Mouse (Mus musculus): ENCODE data around the gene Gm37240. TPM values are rescaled to one million over a fixed set of nuclear protein-coding genes. Genes with fewer than 3 reads are reported as not detected.

Gene Gm37240
- total RNA-seq, 1 experiment: 1.2 TPM

- no peak overlapping the region for H3K4me3 ChIP-seq (ENCODE audit: insufficient read depth in 1 of 2, low read depth in 1 of 2, low read length in 2 of 2, poor library complexity in 1 of 2, severe bottlenecking in 1 of 2)
- H3K9me3 ChIP-seq (ENCODE audit: control insufficient read depth, insufficient read depth, low read depth, low read length): no peaks in the 10 kb centered on the region
- no peak for TF ChIP-seq CHD2 (IDR thresholded peaks at IDR 0.05; ENCODE audit: low read depth, low read length)
- no peak for TF ChIP-seq HCFC1 (IDR thresholded peaks at IDR 0.05; ENCODE audit: borderline replicate concordance, insufficient read depth, low read length)
- no peak for TF ChIP-seq MAFK (IDR thresholded peaks at IDR 0.05; ENCODE audit: insufficient read depth, low read depth, low read length)
- TF ChIP-seq ZNF384 (IDR thresholded peaks at IDR 0.05; ENCODE audit: low read depth, low read length): no peak
- TF ChIP-seq ZC3H11A (IDR thresholded peaks at IDR 0.05; ENCODE audit: borderline replicate concordance, low read depth, low read length): no peak
- in situ Hi-C loops (cut with MboI; ENCODE audit: low sequenced_read_pairs in 2 of 2, unreplicated experiment in 2 of 2): no loop called here
- DNase-seq (ENCODE audit: low read depth, low spot score): no peak
- no peaks in the 10 kb centered on the region for H3K4me1 ChIP-seq (ENCODE audit: control insufficient read depth in 2 of 2, insufficient read depth in 2 of 2, low read length in 2 of 2, poor library complexity in 1 of 2)
- peaks cover 2% of the 10 kb centered on the region; the same call in 1 of the 2 replicates for H3K36me3 ChIP-seq (ENCODE audit: control insufficient read depth, insufficient read depth, low read length, poor library complexity, severe bottlenecking)
- H3K9ac ChIP-seq (ENCODE audit: insufficient read depth, low read depth, low read length, poor library complexity, severe bottlenecking): no peak overlapping the region
- H3K27ac ChIP-seq (ENCODE audit: insufficient read depth, low read depth, low read length, poor library complexity, severe bottlenecking): no peak overlapping the region
Observed at GRCm38 (mm10) chr3:84955857-84956256, 931.5 kb downstream of the Gm37240 start.

- no peak for DNase-seq (ENCODE audit: low read depth, low spot score)
- Histone ChIP-seq H3K36me3 (ENCODE audit: control insufficient read depth, insufficient read depth, low read length, poor library complexity, severe bottlenecking) (peaks cover 2% of the 10 kb centered on the region; the same call in 1 of the 2 replicates), H3K4me1 (ENCODE audit: control insufficient read depth in 2 of 2, insufficient read depth in 2 of 2, low read length in 2 of 2, poor library complexity in 1 of 2) (no peaks in the 10 kb centered on the region), H3K9ac (ENCODE audit: insufficient read depth, low read depth, low read length, poor library complexity, severe bottlenecking) (no peak overlapping the region), H3K9me3 (ENCODE audit: control insufficient read depth, insufficient read depth, low read depth, low read length) (no peaks in the 10 kb centered on the region), H3K27ac (ENCODE audit: insufficient read depth, low read depth, low read length, poor library complexity, severe bottlenecking) (no peak overlapping the region), H3K4me3 (ENCODE audit: insufficient read depth in 1 of 2, low read depth in 1 of 2, low read length in 2 of 2, poor library complexity in 1 of 2, severe bottlenecking in 1 of 2) (no peak overlapping the region)
- TF ChIP-seq HCFC1 (IDR thresholded peaks at IDR 0.05; ENCODE audit: borderline replicate concordance, insufficient read depth, low read length): no peak
- no peak for TF ChIP-seq ZNF384 (IDR thresholded peaks at IDR 0.05; ENCODE audit: low read depth, low read length)
- no peak for TF ChIP-seq ZC3H11A (IDR thresholded peaks at IDR 0.05; ENCODE audit: borderline replicate concordance, low read depth, low read length)
- no peak for TF ChIP-seq CHD2 (IDR thresholded peaks at IDR 0.05; ENCODE audit: low read depth, low read length)
- TF ChIP-seq MAFK (IDR thresholded peaks at IDR 0.05; ENCODE audit: insufficient read depth, low read depth, low read length): no peak
- in situ Hi-C loops (cut with MboI; ENCODE audit: low sequenced_read_pairs in 2 of 2, unreplicated experiment in 2 of 2): no loop called here
Observed at GRCm38 (mm10) chr3:84955011-84955775, 932.1 kb downstream of the Gm37240 start.

DNA sequence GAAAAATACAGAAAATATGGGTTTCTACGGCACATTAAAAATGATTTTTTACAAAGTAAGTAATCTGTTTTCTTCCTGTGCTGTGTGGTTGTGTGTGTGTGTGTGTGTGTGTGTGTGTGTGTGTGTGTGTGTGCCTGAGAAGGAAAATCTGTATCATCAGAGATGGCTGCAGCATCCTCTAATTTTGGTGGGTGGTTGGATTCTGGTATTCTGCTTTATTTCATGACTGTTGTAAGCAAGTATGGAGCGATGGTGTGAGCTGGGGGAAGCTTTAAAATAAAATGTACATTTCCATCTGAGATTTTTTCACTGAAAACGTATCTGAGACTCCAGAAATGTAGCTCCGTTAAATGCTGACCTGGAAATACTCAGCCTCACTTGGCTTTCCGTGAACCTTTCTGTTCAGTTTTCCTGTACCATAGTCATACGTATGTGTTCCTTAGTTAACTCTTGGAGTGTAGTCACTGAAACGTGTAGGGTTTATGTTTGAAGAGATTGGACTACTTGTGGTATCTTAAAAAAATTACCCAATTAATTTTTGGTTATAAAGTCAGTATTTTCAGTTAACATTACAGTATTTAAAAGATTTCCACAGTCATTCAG is 934.6 kb downstream of the Gm37240 start:
- Histone ChIP-seq H3K9ac (ENCODE audit: insufficient read depth, low read depth, low read length, poor library complexity, severe bottlenecking) (peak overlapping the region; percentile 40; the same call in 1 of the 2 replicates), H3K4me3 (ENCODE audit: insufficient read depth in 1 of 2, low read depth in 1 of 2, low read length in 2 of 2, poor library complexity in 1 of 2, severe bottlenecking in 1 of 2) (peak overlapping the region; percentile 51 to 58; a peak in 3 of 4 replicates), H3K4me1 (ENCODE audit: control insufficient read depth in 2 of 2, insufficient read depth in 2 of 2, low read length in 2 of 2, poor library complexity in 1 of 2) (no peaks in the 10 kb centered on the region), H3K27ac (ENCODE audit: insufficient read depth, low read depth, low read length, poor library complexity, severe bottlenecking) (no peak overlapping the region), H3K9me3 (ENCODE audit: control insufficient read depth, insufficient read depth, low read depth, low read length) (no peaks in the 10 kb centered on the region), H3K36me3 (ENCODE audit: control insufficient read depth, insufficient read depth, low read length, poor library complexity, severe bottlenecking) (no peaks in the 10 kb centered on the region)
- DNase-seq (ENCODE audit: low read depth, low spot score): no peak
- in situ Hi-C loops (cut with MboI; ENCODE audit: low sequenced_read_pairs in 2 of 2, unreplicated experiment in 2 of 2): no loop called here
- TF ChIP-seq MAFK (IDR thresholded peaks at IDR 0.05; ENCODE audit: insufficient read depth, low read depth, low read length) (no peak), CHD2 (IDR thresholded peaks at IDR 0.05; ENCODE audit: low read depth, low read length) (no peak)

GRCm38 (mm10) chr3:84952135-84952534 is 935.2 kb downstream of the Gm37240 start:
- no peak for TF ChIP-seq HCFC1 (IDR thresholded peaks at IDR 0.05; ENCODE audit: borderline replicate concordance, insufficient read depth, low read length)
- no peak for TF ChIP-seq CHD2 (IDR thresholded peaks at IDR 0.05; ENCODE audit: low read depth, low read length)
- TF ChIP-seq ZNF384 (IDR thresholded peaks at IDR 0.05; ENCODE audit: low read depth, low read length): no peak
- no peak for TF ChIP-seq ZC3H11A (IDR thresholded peaks at IDR 0.05; ENCODE audit: borderline replicate concordance, low read depth, low read length)
- TF ChIP-seq MAFK (IDR thresholded peaks at IDR 0.05; ENCODE audit: insufficient read depth, low read depth, low read length): no peak
- H3K9ac ChIP-seq (ENCODE audit: insufficient read depth, low read depth, low read length, poor library complexity, severe bottlenecking): peak overlapping the region; percentile 40; the same call in 1 of the 2 replicates
- in situ Hi-C loops (cut with MboI; ENCODE audit: low sequenced_read_pairs in 2 of 2, unreplicated experiment in 2 of 2): no loop called here

More at GRCm38 (mm10) chr3:84952135-84952534, 935.2 kb downstream of the Gm37240 start:
- no peaks in the 10 kb centered on the region for H3K4me1 ChIP-seq (ENCODE audit: control insufficient read depth in 2 of 2, insufficient read depth in 2 of 2, low read length in 2 of 2, poor library complexity in 1 of 2)
- peak overlapping the region; percentile 51 to 58 for H3K4me3 ChIP-seq (ENCODE audit: insufficient read depth in 1 of 2, low read depth in 1 of 2, low read length in 2 of 2, poor library complexity in 1 of 2, severe bottlenecking in 1 of 2)
- DNase-seq (ENCODE audit: low read depth, low spot score): peak; percentile 48
- H3K27ac ChIP-seq (ENCODE audit: insufficient read depth, low read depth, low read length, poor library complexity, severe bottlenecking): no peak overlapping the region
- H3K36me3 ChIP-seq (ENCODE audit: control insufficient read depth, insufficient read depth, low read length, poor library complexity, severe bottlenecking): no peaks in the 10 kb centered on the region
- H3K9me3 ChIP-seq (ENCODE audit: control insufficient read depth, insufficient read depth, low read depth, low read length): no peaks in the 10 kb centered on the region

Data from ES-E14 (cell line).